Mouse (Mus musculus): ENCODE measurements at regions not wholly inside any gene's neighbourhood (a gene's known extent, or its start where the extent isn't known, plus 50 kb on each side); places are given as distances from the start of the nearest gene placed in this dataset.

- TF ChIP-seq EP300 (IDR thresholded peaks at IDR 0.05; ENCODE audit: low read depth) (no peak), CTCF (IDR thresholded peaks at IDR 0.05; ENCODE audit: low read depth) (no peak)
These were observed 979.0 kb upstream of the Tenm3 start for GRCm38 (mm10) chr8:49822791-49823190.

Data from liver, embryonic 14.5 days (tissue).